Mouse (Mus musculus) stomach, embryonic 16.5 days (tissue): ENCODE measurements at regions not wholly inside any gene's neighbourhood (a gene's known extent, or its start where the extent isn't known, plus 50 kb on each side); places are given as distances from the start of the nearest gene placed in this dataset.

Source experiments
- ATAC-seq: fragments of 200-750 bp; cut with Nextera tagmentation; 2 replicates; pipeline ENCODE4 v1.8.0; 2017; ENCODE audit warnings: moderate number of reproducible peaks, moderate TSS enrichment; ENCODE audit not compliant: insufficient read depth, low FRiP score
- H3K27ac ChIP-seq: fragments of 300-500 bp; sonication (generic); 2 replicates; pipeline ENCODE4 v1.5.1; 2014; ENCODE audit warnings: low read length
- H3K27me3 ChIP-seq: fragments of 300-500 bp; sonication (generic); 2 replicates; pipeline ENCODE4 v1.6.1; 2014; ENCODE audit warnings: low read length, control low read depth, mixed read lengths; ENCODE audit not compliant: control insufficient read depth, insufficient read depth
- H3K36me3 ChIP-seq: fragments of 300-500 bp; sonication (generic); 2 replicates; pipeline ENCODE4 v1.6.1; 2014; ENCODE audit warnings: low read length; ENCODE audit not compliant: control insufficient read depth, insufficient read depth
- H3K4me1 ChIP-seq: fragments of 300-500 bp; sonication (generic); 2 replicates; pipeline ENCODE4 v1.6.1; 2014; ENCODE audit warnings: low read length, control low read depth, mixed read lengths; ENCODE audit not compliant: control insufficient read depth, insufficient read depth
- H3K4me2 ChIP-seq: fragments of 300-500 bp; sonication (generic); 2 replicates; pipeline ENCODE4 v1.6.1; 2014; ENCODE audit warnings: low read depth, low read length, mixed read lengths
- H3K4me3 ChIP-seq: fragments of 300-500 bp; sonication (generic); replicated peaks from 2 replicates; pipeline ENCODE4 v1.5.1; 2014; ENCODE audit warnings: mild to moderate bottlenecking, low read length
- H3K9ac ChIP-seq: fragments of 300-500 bp; sonication (generic); 2 replicates; pipeline ENCODE4 v1.6.1; 2014; ENCODE audit warnings: low read length
- H3K9me3 ChIP-seq: fragments of 300-500 bp; sonication (generic); replicated peaks from 2 replicates; pipeline ENCODE4 v1.6.1; 2016; ENCODE audit warnings: low read length, control low read depth; ENCODE audit not compliant: control insufficient read depth
- WGBS: fragments of 180-500 bp; shearing (Covaris S2); extraction: QIAGEN DNeasy Blood & Tissue Kit; methylation state at CpG from one replicate; pipeline ENCODE4 v1.1.7; 2014; 5-methylcytosine and 5-hydroxymethylcytosine counted together

DNA sequence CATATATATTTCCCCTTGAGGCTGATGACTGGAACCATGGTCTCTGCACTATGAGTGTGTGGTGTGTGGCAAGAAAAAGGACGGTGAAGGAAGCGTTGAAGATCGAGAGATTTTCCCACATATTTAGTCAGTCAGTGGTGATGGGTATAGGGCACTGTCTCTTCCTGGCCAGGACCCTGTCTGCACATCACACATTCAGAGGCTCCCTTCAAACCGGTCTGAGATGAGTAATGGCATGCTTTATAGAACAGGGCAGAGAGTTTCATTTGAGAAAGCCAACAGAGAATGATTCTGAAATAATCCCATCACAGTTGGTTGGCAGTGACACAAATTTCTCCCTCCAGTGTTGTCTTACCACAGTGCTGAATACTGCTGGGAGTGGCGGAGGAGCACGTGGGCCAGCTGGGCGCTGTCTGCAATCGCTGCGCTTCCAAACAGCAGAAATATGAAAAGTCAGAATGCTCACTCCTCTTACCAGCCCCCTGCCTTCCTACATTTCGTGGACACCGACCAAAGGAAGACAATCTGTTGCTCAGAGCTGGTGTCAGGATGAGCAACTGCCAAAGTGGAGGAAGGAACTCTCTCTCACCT lies 77.2 kb upstream of the Rapgef5 start:
- Histone ChIP-seq H3K36me3 (no peaks in the 10 kb centered on the region), H3K4me3 (no peak overlapping the region), H3K4me1 (no peaks in the 10 kb centered on the region), H3K27ac (no peak overlapping the region), H3K4me2 (no peak overlapping the region), H3K9ac (no peak overlapping the region), H3K9me3 (no peaks in the 10 kb centered on the region), H3K27me3 (no peaks in the 10 kb centered on the region)
- ATAC-seq = no peak
- WGBS = 54% methylated on average over 11 of the region's 11 CpGs

DNA sequence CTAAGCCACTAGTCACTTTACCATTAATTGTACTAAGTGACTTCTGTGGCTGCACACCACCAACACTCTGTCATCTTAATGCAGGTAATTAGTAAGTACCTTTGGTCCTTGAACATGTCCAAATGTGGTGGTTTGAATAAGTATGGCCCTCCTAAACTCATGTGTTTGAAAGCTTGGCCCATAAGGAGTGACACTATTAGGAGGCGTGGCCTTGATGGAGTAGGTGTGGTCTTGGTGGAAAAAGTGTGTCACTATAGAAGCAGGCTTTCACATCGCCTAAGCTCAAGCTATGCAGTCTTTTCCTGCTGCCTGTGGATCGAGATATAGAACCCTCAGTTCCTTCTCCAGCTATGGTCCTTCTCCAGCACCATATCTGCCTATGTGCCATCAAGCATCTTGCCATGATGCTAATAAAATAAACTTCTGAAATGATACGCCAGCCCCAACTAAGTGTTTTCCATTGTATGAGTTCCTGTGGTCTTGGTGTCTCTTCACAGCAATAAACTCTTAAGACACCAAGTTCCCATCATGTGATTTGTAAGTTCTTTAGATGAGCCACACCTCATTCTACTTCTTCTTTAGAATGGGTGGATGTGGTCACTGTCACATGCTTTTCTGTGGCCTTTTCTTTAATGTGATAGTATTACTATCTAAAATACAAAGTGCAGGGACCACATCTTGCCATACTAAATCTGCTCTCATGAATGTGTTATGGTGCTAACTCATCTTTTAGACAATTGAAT lies 71.9 kb upstream of the Rapgef5 start:
- no peak overlapping the region for H3K4me3 ChIP-seq
- 78% methylated on average over 4 of the region's 4 CpGs for WGBS
- no peak overlapping the region for H3K4me2 ChIP-seq

DNA sequence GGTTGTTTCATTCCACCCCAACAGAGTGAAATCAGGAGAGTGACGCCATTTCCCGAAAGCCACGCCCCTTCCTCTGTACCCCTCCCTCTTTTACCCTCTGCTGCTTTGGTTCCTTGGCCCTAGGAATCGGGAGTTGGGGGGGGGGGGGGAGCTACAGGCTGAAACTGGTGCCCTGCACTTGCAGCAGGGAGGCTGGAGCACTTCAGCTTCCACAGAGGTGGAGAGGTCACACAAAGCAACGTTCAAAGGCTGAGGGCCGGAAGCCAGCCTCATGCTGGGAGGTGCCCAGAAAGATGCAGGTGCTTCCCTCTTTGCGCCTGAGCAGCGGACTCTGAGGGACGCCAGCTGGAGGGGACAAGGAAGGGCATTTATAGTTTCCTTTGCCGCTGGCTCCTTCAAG lies 69.1 kb upstream of the Rapgef5 start:
- WGBS = 8% methylated on average over 10 of the region's 10 CpGs
- Histone ChIP-seq H3K27ac (no peak overlapping the region), H3K4me2 (0 out of 2 replicates have a peak overlapping the region, but pooled peaks have one; percentile 10), H3K4me1 (0 out of 2 replicates have a peak, but pooled peaks cover 3% of the 10 kb centered on the region), H3K36me3 (no peaks in the 10 kb centered on the region), H3K27me3 (no peaks in the 10 kb centered on the region), H3K4me3 (no peak overlapping the region), H3K9ac (no peak overlapping the region), H3K9me3 (no peaks in the 10 kb centered on the region)
- peak; percentile 39; the same call in 1 of the 2 replicates for ATAC-seq

More for the DNA sequence above, 71.9 kb upstream of the Rapgef5 start:
- Histone ChIP-seq H3K9ac (no peak overlapping the region), H3K27ac (no peak overlapping the region), H3K9me3 (no peaks in the 10 kb centered on the region), H3K4me1 (0 out of 2 replicates have a peak, but pooled peaks cover 3% of the 10 kb centered on the region), H3K27me3 (no peaks in the 10 kb centered on the region), H3K36me3 (no peaks in the 10 kb centered on the region)
- ATAC-seq = no peak

DNA sequence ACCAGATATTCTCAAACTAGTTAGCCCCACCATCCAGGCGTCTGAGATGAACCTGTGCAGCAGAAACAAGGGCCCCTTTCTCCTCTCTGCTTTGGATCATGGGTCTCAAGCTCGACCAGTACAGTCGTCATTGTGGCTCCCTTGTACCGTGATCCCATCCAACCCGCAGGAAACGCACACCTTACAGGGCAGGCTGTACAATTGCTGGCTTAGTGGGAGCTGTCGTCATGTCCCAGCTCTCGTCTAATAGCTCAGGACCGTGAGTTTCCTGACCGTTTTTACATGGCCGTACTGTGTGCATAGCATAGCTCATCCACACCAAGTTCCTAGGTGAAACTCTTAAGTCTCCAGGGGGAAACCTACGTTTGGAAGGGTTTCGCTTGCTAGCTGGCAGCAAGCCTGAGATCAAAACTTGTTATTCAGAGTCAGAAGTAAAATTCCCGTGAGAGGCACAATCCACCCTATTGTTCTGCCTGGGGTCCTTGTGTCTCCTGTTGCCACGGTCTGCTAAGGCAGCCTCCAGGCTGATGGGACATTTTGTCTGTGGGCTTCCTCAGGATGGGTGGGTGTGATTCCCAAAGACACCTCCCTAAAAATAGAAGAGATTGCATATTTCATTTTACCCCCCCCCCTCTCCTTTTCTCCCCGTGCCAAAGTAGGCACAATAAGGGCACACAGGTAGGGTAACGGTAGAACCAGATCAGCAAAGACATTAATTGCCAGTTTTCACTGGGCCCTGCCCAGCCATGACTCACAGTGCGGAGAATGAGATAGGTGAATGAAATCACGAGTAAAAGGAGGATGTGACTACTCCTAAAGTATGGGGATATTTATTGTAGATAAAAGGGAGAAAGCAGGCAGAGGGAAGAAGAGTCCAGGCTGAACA lies 68.2 kb upstream of the Rapgef5 start:
- no peak for ATAC-seq
- Histone ChIP-seq H3K4me2 (no peak overlapping the region), H3K27me3 (no peaks in the 10 kb centered on the region), H3K9me3 (no peaks in the 10 kb centered on the region), H3K4me1 (0 out of 2 replicates have a peak, but pooled peaks cover 3% of the 10 kb centered on the region), H3K9ac (no peak overlapping the region), H3K36me3 (no peaks in the 10 kb centered on the region), H3K4me3 (no peak overlapping the region), H3K27ac (peak overlapping the region; percentile 50; the same call in 1 of the 2 replicates)
- WGBS = 62% methylated on average over 19 of the region's 19 CpGs

DNA sequence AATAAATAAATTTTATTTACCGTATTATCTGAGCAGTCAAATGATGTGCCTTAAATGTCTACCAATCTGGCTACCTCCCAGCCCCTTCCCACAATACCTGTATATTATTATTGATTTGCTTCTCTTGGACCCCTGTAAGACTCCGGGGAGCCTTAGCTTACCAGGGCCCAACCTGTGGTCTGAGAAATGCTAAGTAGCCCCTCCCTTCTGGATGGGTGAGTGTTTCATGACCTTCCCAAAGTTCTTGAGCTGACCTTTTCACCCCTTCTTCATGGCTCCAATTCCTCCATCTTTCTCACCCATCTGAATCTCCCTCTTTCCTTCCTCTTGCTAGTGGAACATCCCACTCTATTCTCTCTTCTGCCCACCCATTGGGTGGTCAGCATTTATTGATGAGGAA lies 67.2 kb upstream of the Rapgef5 start:
- H3K36me3 ChIP-seq = no peaks in the 10 kb centered on the region
- H3K9me3 ChIP-seq = no peaks in the 10 kb centered on the region
- no peak overlapping the region for H3K9ac ChIP-seq
- H3K27me3 ChIP-seq = no peaks in the 10 kb centered on the region
- no peak overlapping the region for H3K4me3 ChIP-seq
- H3K4me1 ChIP-seq = 0 out of 2 replicates have a peak, but pooled peaks cover 3% of the 10 kb centered on the region
- no peak overlapping the region for H3K27ac ChIP-seq
- H3K4me2 ChIP-seq = no peak overlapping the region
- 98% methylated on average over 2 of the region's 2 CpGs for WGBS
- no peak for ATAC-seq

DNA sequence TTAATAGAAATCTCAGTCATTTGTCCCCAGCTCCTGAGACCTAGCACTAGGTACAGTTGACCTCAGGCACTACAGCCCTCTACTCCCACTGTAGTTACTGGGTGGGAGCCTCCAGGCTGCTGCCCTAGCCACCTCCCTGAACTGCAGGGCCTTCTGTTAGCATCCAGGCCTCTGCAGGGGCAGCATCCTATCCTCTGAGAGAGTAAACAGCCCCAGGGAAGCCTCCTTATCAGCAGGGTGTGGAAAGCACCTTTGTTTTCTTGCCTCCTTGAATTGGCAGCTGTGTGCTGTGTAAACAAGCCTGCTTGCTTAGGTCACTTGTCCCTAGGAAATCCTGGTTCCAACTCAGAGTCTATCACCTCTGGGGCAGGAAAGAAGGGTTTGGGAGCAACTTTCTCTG lies 66.2 kb upstream of the Rapgef5 start:
- peak; percentile 74 for ATAC-seq
- H3K27ac ChIP-seq = no peak overlapping the region
- no peak overlapping the region for H3K4me2 ChIP-seq

DNA sequence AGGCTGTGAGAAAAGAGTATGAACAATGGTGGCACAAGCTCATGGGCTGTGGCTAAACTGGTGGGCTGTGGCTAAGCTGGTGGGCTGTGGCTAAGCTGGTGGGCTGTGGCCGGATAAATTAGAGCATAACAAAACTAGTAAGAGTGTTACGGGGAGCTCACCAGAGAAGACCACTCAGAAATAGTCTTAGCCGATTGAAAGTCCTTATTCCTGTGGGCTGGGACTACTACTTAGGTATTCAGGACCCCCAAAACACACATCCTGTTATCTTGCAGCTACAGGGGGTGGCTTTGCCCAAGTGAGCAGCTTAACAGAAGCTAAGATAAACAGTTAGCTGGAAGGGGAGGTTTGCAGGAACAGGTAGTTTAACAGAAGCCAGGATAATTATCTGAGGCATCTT lies 65.4 kb upstream of the Rapgef5 start:
- Histone ChIP-seq H3K4me1 (0 out of 2 replicates have a peak, but pooled peaks cover 3% of the 10 kb centered on the region), H3K9ac (no peak overlapping the region), H3K9me3 (no peaks in the 10 kb centered on the region), H3K27ac (no peak overlapping the region), H3K4me3 (no peak overlapping the region), H3K27me3 (no peaks in the 10 kb centered on the region), H3K4me2 (no peak overlapping the region), H3K36me3 (no peaks in the 10 kb centered on the region)
- 65% methylated on average over 3 of the region's 3 CpGs for WGBS
- ATAC-seq = no peak

More for the DNA sequence above, 66.2 kb upstream of the Rapgef5 start:
- Histone ChIP-seq H3K4me3 (no peak overlapping the region), H3K27me3 (no peaks in the 10 kb centered on the region), H3K9me3 (no peaks in the 10 kb centered on the region), H3K36me3 (no peaks in the 10 kb centered on the region), H3K4me1 (0 out of 2 replicates have a peak, but pooled peaks cover 3% of the 10 kb centered on the region), H3K9ac (no peak overlapping the region)

DNA sequence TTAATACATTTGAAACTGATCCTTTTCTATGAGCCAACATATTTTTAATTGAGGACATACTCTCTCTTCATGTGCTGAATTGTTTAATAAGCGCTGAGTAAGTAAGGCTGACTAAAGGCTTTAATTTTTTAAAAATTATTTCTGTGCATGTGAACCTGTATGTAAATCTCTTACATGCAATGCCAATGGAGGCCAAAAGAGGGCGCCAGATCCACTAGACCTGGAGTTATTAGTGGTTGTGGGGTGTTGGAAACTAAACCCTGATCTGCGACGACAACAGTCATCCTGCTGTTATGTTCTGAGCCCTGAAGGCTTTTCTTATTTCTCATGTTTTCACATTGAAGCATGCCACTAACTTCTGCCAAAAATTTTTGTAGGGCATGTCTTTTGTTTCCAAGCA lies 64.8 kb upstream of the Rapgef5 start:
- no peak overlapping the region for H3K4me3 ChIP-seq
- ATAC-seq = no peak
- no peaks in the 10 kb centered on the region for H3K36me3 ChIP-seq
- H3K9ac ChIP-seq = no peak overlapping the region
- no peak overlapping the region for H3K27ac ChIP-seq
- WGBS = 63% methylated on average over 4 of the region's 4 CpGs
- H3K4me1 ChIP-seq = 0 out of 2 replicates have a peak, but pooled peaks cover 3% of the 10 kb centered on the region
- H3K9me3 ChIP-seq = no peaks in the 10 kb centered on the region
- H3K27me3 ChIP-seq = no peaks in the 10 kb centered on the region
- no peak overlapping the region for H3K4me2 ChIP-seq

DNA sequence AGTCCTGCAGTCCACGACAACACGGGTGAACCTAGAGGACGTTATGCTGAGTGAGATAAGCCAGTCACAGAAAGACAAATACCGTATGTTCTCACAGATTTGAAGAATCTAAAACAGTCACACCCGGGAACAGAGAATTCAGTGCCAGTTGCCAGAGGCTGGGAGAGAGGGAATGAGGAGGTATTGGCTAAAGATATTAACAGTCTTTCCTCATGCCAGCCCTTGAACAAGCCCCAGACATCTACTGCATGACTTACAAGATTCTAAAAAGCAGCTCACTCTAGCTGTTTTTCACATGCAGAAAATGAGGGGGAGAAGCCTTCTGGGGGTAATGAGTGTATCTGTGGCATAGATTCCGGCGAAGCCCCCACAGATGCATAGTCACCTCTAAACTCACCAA lies 60.5 kb upstream of the Rapgef5 start:
- no peaks in the 10 kb centered on the region for H3K9me3 ChIP-seq
- H3K4me3 ChIP-seq = no peak overlapping the region
- H3K4me1 ChIP-seq = no peaks in the 10 kb centered on the region
- H3K9ac ChIP-seq = no peak overlapping the region
- ATAC-seq = no peak
- H3K27ac ChIP-seq = no peak overlapping the region
- 60% methylated on average over 7 of the region's 7 CpGs for WGBS
- H3K36me3 ChIP-seq = no peaks in the 10 kb centered on the region
- no peak overlapping the region for H3K4me2 ChIP-seq
- no peaks in the 10 kb centered on the region for H3K27me3 ChIP-seq
